Mouse (Mus musculus) neural tube, embryonic 13.5 days (tissue): ENCODE measurements at regions not wholly inside any gene's neighbourhood (a gene's known extent, or its start where the extent isn't known, plus 50 kb on each side); places are given as distances from the start of the nearest gene placed in this dataset.

Experiments
- ATAC-seq: fragments of 200-750 bp; cut with Nextera tagmentation; 2 replicates; pipeline ENCODE4 v1.8.0; 2017; ENCODE audit warnings: low read depth, mild to moderate bottlenecking, moderate TSS enrichment, moderate library complexity
- H3K27ac ChIP-seq: fragments of 300-500 bp; sonication (generic); replicated peaks from 2 replicates; pipeline ENCODE4 v1.5.1; 2015; ENCODE audit warnings: moderate library complexity, mild to moderate bottlenecking, inconsistent platforms
- H3K27me3 ChIP-seq: fragments of 300-500 bp; sonication (generic); 2 replicates; pipeline ENCODE4 v1.6.1; 2015; ENCODE audit warnings: mild to moderate bottlenecking, inconsistent platforms
- H3K36me3 ChIP-seq: fragments of 300-500 bp; sonication (generic); 2 replicates; pipeline ENCODE4 v1.6.1; 2015; ENCODE audit warnings: mild to moderate bottlenecking, inconsistent platforms
- H3K4me1 ChIP-seq: fragments of 300-500 bp; sonication (generic); replicated peaks from 2 replicates; pipeline ENCODE4 v1.6.1; 2015; ENCODE audit warnings: inconsistent platforms
- H3K4me2 ChIP-seq: fragments of 300-500 bp; sonication (generic); 2 replicates; pipeline ENCODE4 v1.6.1; 2015; ENCODE audit warnings: inconsistent platforms, mild to moderate bottlenecking, moderate library complexity
- H3K4me3 ChIP-seq: fragments of 300-500 bp; sonication (generic); 2 replicates; pipeline ENCODE4 v1.5.1; 2015; ENCODE audit warnings: mild to moderate bottlenecking, inconsistent platforms
- H3K9ac ChIP-seq: fragments of 300-500 bp; sonication (generic); 2 replicates; pipeline ENCODE4 v1.6.1; 2015; ENCODE audit warnings: moderate library complexity, mild to moderate bottlenecking, inconsistent platforms
- H3K9me3 ChIP-seq: fragments of 300-500 bp; sonication (generic); 2 replicates; pipeline ENCODE4 v1.6.1; 2016; ENCODE audit warnings: inconsistent platforms
- WGBS: fragments of 180-500 bp; shearing (Covaris S2); methylation state at CpG from one replicate; pipeline ENCODE4 v1.1.7; 2015; 5-methylcytosine and 5-hydroxymethylcytosine counted together

GRCm38 (mm10) chr10:66873468-66873867 lies 222.5 kb upstream of the Jmjd1c start:
- H3K9ac ChIP-seq, result no peak overlapping the region
- ATAC-seq, result no peak
- no peak overlapping the region for H3K4me2 ChIP-seq
- no peaks in the 10 kb centered on the region for H3K27me3 ChIP-seq
- H3K27ac ChIP-seq, result no peak overlapping the region
- no peaks in the 10 kb centered on the region for H3K36me3 ChIP-seq
- 87% methylated on average over 4 of the region's 4 CpGs for WGBS
- no peak overlapping the region for H3K4me3 ChIP-seq
- H3K9me3 ChIP-seq, result no peaks in the 10 kb centered on the region
- H3K4me1 ChIP-seq, result no peaks in the 10 kb centered on the region

DNA sequence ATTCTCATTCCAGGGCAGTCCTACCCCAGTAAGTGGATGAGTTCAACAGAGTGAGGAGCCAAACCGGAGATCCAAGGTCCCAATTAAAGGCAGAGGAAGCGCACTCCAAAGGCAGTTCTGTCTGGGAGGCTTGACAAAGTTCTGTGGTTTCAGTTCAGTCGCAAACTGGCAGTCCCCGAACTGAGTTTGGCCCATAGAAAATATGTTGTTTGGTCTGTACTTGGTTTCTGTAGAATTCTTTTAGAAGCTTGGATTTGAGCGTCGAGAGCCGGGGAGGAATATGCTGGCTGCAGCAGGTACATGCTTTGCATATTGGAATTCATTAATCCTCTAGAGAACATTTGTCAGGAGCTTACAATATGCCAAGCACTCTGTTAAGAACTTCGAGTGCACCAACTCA lies 216.9 kb upstream of the Jmjd1c start:
- no peak overlapping the region for H3K4me2 ChIP-seq
- no peak overlapping the region for H3K27ac ChIP-seq
- 83% methylated on average over 8 of the region's 8 CpGs for whole genome bisulfite sequencing
- ATAC-seq, result no peak
- no peaks in the 10 kb centered on the region for H3K27me3 ChIP-seq
- H3K9me3 ChIP-seq, result no peaks in the 10 kb centered on the region
- no peaks in the 10 kb centered on the region for H3K36me3 ChIP-seq
- H3K9ac ChIP-seq, result no peak overlapping the region
- no peak overlapping the region for H3K4me3 ChIP-seq
- H3K4me1 ChIP-seq, result no peaks in the 10 kb centered on the region

DNA sequence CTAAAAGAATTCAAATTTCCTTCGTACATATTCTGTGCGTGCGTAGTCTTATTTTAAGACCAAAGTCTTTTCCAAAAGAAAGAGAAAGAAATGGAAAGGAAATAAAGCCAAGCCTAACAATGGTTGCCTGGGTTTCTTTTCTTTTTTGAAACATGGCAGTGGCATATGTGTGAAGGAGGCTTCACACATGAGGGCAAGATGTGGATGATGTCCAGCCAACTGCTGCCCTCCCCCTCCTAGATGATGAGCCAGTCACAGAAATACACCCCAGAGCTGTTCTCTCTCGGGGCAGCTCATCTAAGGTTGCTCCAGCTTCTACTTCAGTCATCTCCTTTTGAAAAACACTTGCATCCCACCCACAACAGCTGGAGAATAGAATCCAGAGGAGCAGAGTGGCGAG lies 213.1 kb upstream of the Jmjd1c start:
- WGBS, result 86% methylated on average over 5 of the region's 5 CpGs
- Histone ChIP-seq H3K4me1 (no peaks in the 10 kb centered on the region), H3K4me2 (no peak overlapping the region), H3K27ac (no peak overlapping the region), H3K36me3 (no peaks in the 10 kb centered on the region), H3K9me3 (no peaks in the 10 kb centered on the region), H3K4me3 (no peak overlapping the region), H3K27me3 (no peaks in the 10 kb centered on the region), H3K9ac (no peak overlapping the region)
- no peak for ATAC-seq

DNA sequence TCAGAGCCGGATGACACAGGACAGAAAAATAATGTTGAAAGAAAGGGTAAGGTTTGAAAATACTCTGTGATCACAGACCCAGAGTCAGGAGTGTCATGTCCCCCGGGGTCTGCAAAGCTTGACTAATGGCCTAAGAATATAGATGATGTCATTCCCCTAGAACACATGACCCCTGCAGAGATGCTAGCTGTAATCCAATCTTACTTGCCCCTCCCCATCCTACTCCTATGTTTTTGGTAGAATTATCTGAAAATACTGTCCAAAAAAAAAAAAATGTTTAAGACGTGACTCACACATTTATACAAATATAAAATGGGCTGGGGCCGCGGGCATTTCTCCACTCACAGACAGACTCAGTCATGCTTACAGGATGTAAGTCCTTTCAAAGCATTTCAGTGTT lies 210.3 kb upstream of the Jmjd1c start:
- WGBS, result 73% methylated on average over 5 of the region's 5 CpGs
- no peaks in the 10 kb centered on the region for H3K9me3 ChIP-seq
- no peak overlapping the region for H3K4me2 ChIP-seq
- no peak for ATAC-seq
- H3K4me3 ChIP-seq, result no peak overlapping the region
- H3K9ac ChIP-seq, result no peak overlapping the region
- H3K27me3 ChIP-seq, result no peaks in the 10 kb centered on the region
- H3K4me1 ChIP-seq, result no peaks in the 10 kb centered on the region
- H3K36me3 ChIP-seq, result no peaks in the 10 kb centered on the region
- no peak overlapping the region for H3K27ac ChIP-seq

GRCm38 (mm10) chr10:66889786-66890555 lies 206.0 kb upstream of the Jmjd1c start:
- Histone ChIP-seq H3K4me1 (no peaks in the 10 kb centered on the region), H3K9me3 (no peaks in the 10 kb centered on the region), H3K4me2 (no peak overlapping the region), H3K36me3 (no peaks in the 10 kb centered on the region), H3K27me3 (no peaks in the 10 kb centered on the region), H3K4me3 (no peak overlapping the region), H3K9ac (no peak overlapping the region), H3K27ac (no peak overlapping the region)
- WGBS, result 90% methylated on average over 12 of the region's 12 CpGs
- ATAC-seq, result no peak

DNA sequence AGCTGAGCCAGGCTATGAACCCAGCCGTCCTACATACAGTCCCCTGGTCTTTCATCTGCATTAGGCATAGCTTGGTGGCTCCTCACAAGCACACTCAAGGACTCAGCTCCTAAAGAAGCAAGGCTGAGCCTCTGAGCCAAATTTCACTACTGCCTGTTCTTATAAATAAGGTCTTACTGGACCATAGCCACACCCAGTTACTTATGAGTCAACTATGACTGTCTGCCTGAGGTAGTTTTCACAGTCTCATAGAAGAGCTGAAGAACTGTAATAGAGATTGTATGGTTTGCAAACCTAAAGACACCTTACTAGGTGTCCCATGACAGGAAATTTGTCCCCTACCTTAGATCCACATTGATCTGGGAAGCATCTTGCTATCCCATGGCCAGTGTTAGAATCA lies 204.1 kb upstream of the Jmjd1c start:
- Histone ChIP-seq H3K9me3 (no peaks in the 10 kb centered on the region), H3K4me2 (no peak overlapping the region), H3K9ac (no peak overlapping the region), H3K4me3 (no peak overlapping the region), H3K4me1 (no peaks in the 10 kb centered on the region), H3K27ac (no peak overlapping the region), H3K36me3 (no peaks in the 10 kb centered on the region), H3K27me3 (no peaks in the 10 kb centered on the region)
- WGBS, result 86% methylated on average over 1 of the region's 1 CpGs
- ATAC-seq, result no peak

- peaks cover 7% of the 10 kb centered on the region for H3K4me1 ChIP-seq
- no peak overlapping the region for H3K4me3 ChIP-seq
- no peak overlapping the region for H3K27ac ChIP-seq
- WGBS, result 86% methylated on average over 14 of the region's 14 CpGs
- H3K9me3 ChIP-seq, result no peaks in the 10 kb centered on the region
- H3K36me3 ChIP-seq, result no peaks in the 10 kb centered on the region
- H3K27me3 ChIP-seq, result no peaks in the 10 kb centered on the region
- no peak overlapping the region for H3K4me2 ChIP-seq
- no peak overlapping the region for H3K9ac ChIP-seq
- ATAC-seq, result no peak
These were observed 202.1 kb upstream of the Jmjd1c start for GRCm38 (mm10) chr10:66893836-66894235.

DNA sequence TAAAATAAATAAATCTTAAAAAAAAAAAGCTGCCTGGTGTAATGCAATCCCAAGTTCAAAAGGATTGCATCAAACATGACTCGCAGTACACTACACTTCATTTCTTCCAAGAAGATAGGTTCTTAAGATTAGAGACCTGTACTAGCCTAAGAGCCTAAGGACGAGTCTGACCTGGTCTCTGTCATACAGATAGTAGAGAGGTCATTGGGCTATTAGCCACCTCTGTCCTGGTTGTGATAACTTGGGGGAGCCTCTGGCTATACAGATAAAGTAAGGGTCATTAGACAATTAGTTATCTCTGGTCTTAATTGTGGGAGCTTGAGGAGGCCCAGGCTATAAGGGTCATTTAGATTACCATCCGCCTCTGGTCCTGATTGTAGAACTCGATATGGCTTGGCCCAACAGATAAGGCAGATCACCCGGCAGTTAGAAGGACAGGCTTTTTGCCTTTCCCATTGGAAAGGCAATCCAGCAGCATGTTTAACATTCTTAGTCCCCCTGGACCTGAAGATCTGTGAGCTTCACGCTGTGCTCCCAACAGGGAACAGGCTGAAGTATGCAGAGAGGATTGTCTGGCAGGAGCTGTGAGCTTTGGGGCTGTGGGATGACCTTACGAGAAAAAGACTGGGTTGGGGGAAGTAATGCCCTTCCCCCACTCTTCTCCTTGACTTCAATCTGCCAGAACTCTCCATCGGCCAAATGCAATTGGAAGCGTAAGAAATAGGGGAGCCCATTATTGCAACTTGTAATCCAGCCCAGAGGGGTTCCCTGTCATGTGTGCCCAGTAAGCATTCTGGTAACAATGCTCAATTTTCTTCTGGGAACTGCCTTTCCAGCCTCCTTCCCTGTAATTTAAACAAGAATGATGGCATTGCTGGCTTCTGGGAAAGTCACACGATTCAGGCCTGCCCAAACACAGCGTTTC lies 199.0 kb upstream of the Jmjd1c start:
- Histone ChIP-seq H3K4me1 (peaks cover 24% of the 10 kb centered on the region), H3K9me3 (no peaks in the 10 kb centered on the region), H3K4me2 (no peak overlapping the region), H3K27ac (no peak overlapping the region), H3K27me3 (no peaks in the 10 kb centered on the region), H3K4me3 (no peak overlapping the region), H3K9ac (no peak overlapping the region), H3K36me3 (no peaks in the 10 kb centered on the region)
- ATAC-seq, result no peak
- WGBS, result 21% methylated on average over 11 of the region's 11 CpGs

- Histone ChIP-seq H3K4me1 (peaks cover 24% of the 10 kb centered on the region), H3K4me3 (no peak overlapping the region), H3K4me2 (no peak overlapping the region), H3K36me3 (no peaks in the 10 kb centered on the region), H3K27ac (no peak overlapping the region), H3K9me3 (no peaks in the 10 kb centered on the region), H3K27me3 (no peaks in the 10 kb centered on the region), H3K9ac (no peak overlapping the region)
- no peak for ATAC-seq
- 92% methylated on average over 5 of the region's 5 CpGs for WGBS
These were observed 196.2 kb upstream of the Jmjd1c start for GRCm38 (mm10) chr10:66899724-66900123.

- no peak overlapping the region for H3K4me2 ChIP-seq
- H3K27ac ChIP-seq, result no peak overlapping the region
- H3K36me3 ChIP-seq, result no peaks in the 10 kb centered on the region
- no peaks in the 10 kb centered on the region for H3K9me3 ChIP-seq
- no peak overlapping the region for H3K9ac ChIP-seq
- 43% methylated on average over 10 of the region's 10 CpGs for WGBS
- ATAC-seq, result no peak
- no peak overlapping the region for H3K4me3 ChIP-seq
- no peaks in the 10 kb centered on the region for H3K27me3 ChIP-seq
- peaks cover 24% of the 10 kb centered on the region for H3K4me1 ChIP-seq
These were observed 195.1 kb upstream of the Jmjd1c start for GRCm38 (mm10) chr10:66900781-66901180.

GRCm38 (mm10) chr10:66901873-66902272 lies 194.1 kb upstream of the Jmjd1c start:
- peak overlapping the region; percentile 50; the same call in 1 of the 2 replicates for H3K9ac ChIP-seq
- WGBS, result 0% methylated on average over 9 of the region's 9 CpGs
- peaks cover 24% of the 10 kb centered on the region for H3K4me1 ChIP-seq
- H3K27me3 ChIP-seq, result no peaks in the 10 kb centered on the region
- no peak overlapping the region for H3K27ac ChIP-seq
- H3K4me3 ChIP-seq, result peak overlapping the region; percentile 20
- ATAC-seq, result 0 out of 2 replicates have a peak, but pooled peaks have one; percentile 24
- peak overlapping the region; percentile 53 for H3K4me2 ChIP-seq
- H3K36me3 ChIP-seq, result no peaks in the 10 kb centered on the region
- no peaks in the 10 kb centered on the region for H3K9me3 ChIP-seq

DNA sequence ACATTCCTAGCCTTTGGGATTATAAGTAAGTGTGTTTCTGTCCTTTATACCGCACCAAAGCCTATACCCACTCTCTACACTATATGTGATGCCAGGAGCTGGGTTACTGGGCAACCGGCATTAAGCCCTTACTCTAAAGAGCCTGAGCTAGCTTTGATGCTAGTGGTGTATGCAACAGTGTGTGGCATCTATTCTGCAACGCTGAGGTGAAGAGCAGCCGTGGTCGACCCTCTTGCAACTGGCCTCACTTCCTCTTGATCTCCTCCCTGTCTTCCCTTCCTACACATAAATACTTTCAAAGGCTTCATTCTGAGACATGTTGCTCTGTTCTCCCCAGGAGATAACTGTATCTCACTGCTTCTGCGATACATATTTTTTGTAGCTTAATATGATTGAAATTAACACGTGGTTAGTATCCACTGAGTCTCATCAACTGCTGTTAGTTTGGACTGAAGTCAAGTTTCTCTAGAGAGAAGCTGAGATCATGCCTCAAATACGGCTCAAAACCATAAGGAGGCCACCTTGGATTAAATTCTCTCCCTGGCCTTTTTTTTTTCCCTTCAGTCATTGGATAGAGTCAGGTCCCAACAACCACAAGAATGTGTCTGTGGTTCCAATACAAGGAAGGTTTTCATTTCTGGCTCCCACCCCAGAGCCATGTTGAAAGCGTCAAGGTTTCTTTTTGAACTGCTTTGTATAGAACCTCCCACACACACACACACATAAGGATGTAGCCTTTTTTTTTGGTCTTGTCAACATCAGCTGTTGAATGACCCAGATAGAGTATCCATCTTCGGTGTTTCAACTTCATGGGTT lies 191.2 kb upstream of the Jmjd1c start:
- H3K9ac ChIP-seq, result no peak overlapping the region
- H3K27me3 ChIP-seq, result no peaks in the 10 kb centered on the region
- no peak overlapping the region for H3K4me2 ChIP-seq
- no peaks in the 10 kb centered on the region for H3K36me3 ChIP-seq
- no peaks in the 10 kb centered on the region for H3K9me3 ChIP-seq
- no peak for ATAC-seq
- H3K4me1 ChIP-seq, result peaks cover 24% of the 10 kb centered on the region
- H3K27ac ChIP-seq, result no peak overlapping the region
- no peak overlapping the region for H3K4me3 ChIP-seq
- WGBS, result 80% methylated on average over 10 of the region's 10 CpGs
